Mouse (Mus musculus) kidney, embryonic 15.5 days (tissue): Measurements from ENCODE around the gene Adra2b. TPM values are rescaled to one million over a fixed set of nuclear protein-coding genes. Genes with fewer than 3 reads are reported as not detected.

Source experiments
- ATAC-seq: fragments of 200-750 bp; cut with Nextera tagmentation; replicated peaks from 2 replicates; pipeline ENCODE4 v1.8.0; 2017; ENCODE audit warnings: moderate TSS enrichment; ENCODE audit not compliant: low FRiP score
- H3K27ac ChIP-seq: fragments of 300-500 bp; sonication (generic); 2 replicates; pipeline ENCODE4 v1.5.1; 2015; ENCODE audit warnings: mild to moderate bottlenecking, inconsistent platforms
- H3K27me3 ChIP-seq: fragments of 300-500 bp; sonication (generic); 2 replicates; pipeline ENCODE4 v1.6.1; 2015; ENCODE audit warnings: inconsistent platforms
- H3K36me3 ChIP-seq: fragments of 300-500 bp; sonication (generic); 2 replicates; pipeline ENCODE4 v1.6.1; 2015; ENCODE audit warnings: inconsistent platforms
- H3K4me1 ChIP-seq: fragments of 300-500 bp; sonication (generic); 2 replicates; pipeline ENCODE4 v1.6.1; 2015; ENCODE audit warnings: inconsistent platforms
- H3K4me2 ChIP-seq: fragments of 300-500 bp; sonication (generic); 2 replicates; pipeline ENCODE4 v1.6.1; 2015; ENCODE audit warnings: moderate library complexity, mild to moderate bottlenecking, inconsistent platforms
- H3K4me3 ChIP-seq: fragments of 300-500 bp; sonication (generic); replicated peaks from 2 replicates; pipeline ENCODE4 v1.5.1; 2015; ENCODE audit warnings: mild to moderate bottlenecking, inconsistent platforms
- H3K9ac ChIP-seq: fragments of 300-500 bp; sonication (generic); 2 replicates; pipeline ENCODE4 v1.6.1; 2015; ENCODE audit warnings: mild to moderate bottlenecking, inconsistent platforms
- H3K9me3 ChIP-seq: fragments of 300-500 bp; sonication (generic); replicated peaks from 2 replicates; pipeline ENCODE4 v1.6.1; 2016; ENCODE audit warnings: inconsistent platforms
- WGBS: fragments of 180-500 bp; shearing (Covaris S2); methylation state at CpG from one replicate; pipeline ENCODE4 v1.1.7; 2015; ENCODE audit warnings: mixed read lengths; 5-methylcytosine and 5-hydroxymethylcytosine counted together
- polyA plus RNA-seq: library from polyadenylated mRNA; unstranded; fragments of >200 nt; fragmentation: Nextera tagmentation; extraction: Ambion mirVana; gene quantifications from 2 replicates; pipeline ENCODE4 v1.2.1, GENCODE M21; 2015

Adra2b gene
- polyA plus RNA-seq, 1 experiment from 2014 or later, result 5.1 TPM

- no peak for ATAC-seq
- no peaks in the 10 kb centered on the region for H3K27me3 ChIP-seq
- H3K27ac ChIP-seq, result no peak overlapping the region
- H3K4me3 ChIP-seq, result no peak overlapping the region
- H3K9me3 ChIP-seq, result no peaks in the 10 kb centered on the region
- 67% methylated on average over 5 of the region's 5 CpGs for WGBS
- no peaks in the 10 kb centered on the region for H3K36me3 ChIP-seq
- no peak overlapping the region for H3K9ac ChIP-seq
- H3K4me2 ChIP-seq, result no peak overlapping the region
- peaks cover 2% of the 10 kb centered on the region; the same call in 1 of the 2 replicates for H3K4me1 ChIP-seq
These were observed 31.7 kb downstream of the Adra2b start for GRCm38 (mm10) chr2:127394606-127395161.

DNA sequence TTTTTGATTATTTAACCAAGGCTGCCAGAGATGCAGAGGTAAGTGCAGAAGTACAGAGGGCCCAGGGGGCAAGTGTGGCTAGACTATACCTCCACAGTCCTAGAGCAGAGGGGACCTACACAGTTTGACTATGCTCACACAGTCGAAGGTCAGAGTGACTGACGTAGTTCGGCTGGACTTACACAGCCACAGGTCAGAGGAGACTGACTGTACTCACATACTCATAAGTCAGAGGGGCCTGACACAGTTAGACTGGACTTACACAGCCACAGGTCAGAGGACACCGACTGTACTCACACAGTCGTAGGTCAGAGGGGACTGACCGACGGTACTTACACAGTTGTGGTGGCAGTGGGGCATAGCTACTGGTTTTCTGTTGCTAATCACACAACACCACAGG lies 35.7 kb downstream of the Adra2b start:
- no peak overlapping the region for H3K4me3 ChIP-seq
- H3K9ac ChIP-seq, result no peak overlapping the region
- no peak overlapping the region for H3K27ac ChIP-seq
- no peak overlapping the region for H3K4me2 ChIP-seq
- no peaks in the 10 kb centered on the region for H3K27me3 ChIP-seq
- no peaks in the 10 kb centered on the region for H3K9me3 ChIP-seq
- WGBS, result 73% methylated on average over 7 of the region's 7 CpGs
- no peak for ATAC-seq
- no peaks in the 10 kb centered on the region for H3K36me3 ChIP-seq
- peaks cover 2% of the 10 kb centered on the region; the same call in 1 of the 2 replicates for H3K4me1 ChIP-seq

GRCm38 (mm10) chr2:127411126-127411525 lies 48.1 kb downstream of the Adra2b start:
- Histone ChIP-seq H3K36me3 (no peaks in the 10 kb centered on the region), H3K4me1 (0 out of 2 replicates have a peak, but pooled peaks cover 5% of the 10 kb centered on the region), H3K9me3 (no peaks in the 10 kb centered on the region), H3K27me3 (no peaks in the 10 kb centered on the region), H3K9ac (no peak overlapping the region), H3K4me2 (no peak overlapping the region), H3K4me3 (no peak overlapping the region), H3K27ac (no peak overlapping the region)
- WGBS, result 68% methylated on average over 6 of the region's 6 CpGs
- ATAC-seq, result no peak

DNA sequence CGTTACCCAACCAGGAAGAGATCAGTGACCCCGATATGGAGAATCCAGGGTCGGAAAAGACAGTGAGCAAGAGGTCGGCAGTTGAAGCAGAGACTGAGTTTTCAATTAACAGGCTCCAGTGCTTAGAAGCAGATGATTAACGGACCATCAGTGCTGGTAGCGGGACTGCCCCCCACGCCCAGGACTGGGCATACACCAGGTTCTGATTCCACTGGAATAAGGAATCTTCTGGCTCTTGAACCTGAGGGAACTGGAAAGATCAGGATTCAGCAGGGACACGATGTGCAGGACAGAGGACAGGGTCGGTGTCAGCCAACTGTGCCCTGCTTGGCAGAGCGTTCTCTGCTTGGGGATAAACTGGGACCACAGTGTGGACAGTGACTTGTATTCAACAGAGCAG lies 52.8 kb downstream of the Adra2b start:
- Histone ChIP-seq H3K4me2 (no peak overlapping the region), H3K36me3 (no peaks in the 10 kb centered on the region), H3K9ac (no peak overlapping the region), H3K9me3 (no peaks in the 10 kb centered on the region), H3K27me3 (no peaks in the 10 kb centered on the region), H3K4me1 (0 out of 2 replicates have a peak, but pooled peaks cover 5% of the 10 kb centered on the region), H3K27ac (peak overlapping the region; percentile 62), H3K4me3 (no peak overlapping the region)
- ATAC-seq, result peak; percentile 74
- 41% methylated on average over 10 of the region's 10 CpGs for WGBS

GRCm38 (mm10) chr2:127416706-127417105 lies 53.7 kb downstream of the Adra2b start:
- H3K4me1 ChIP-seq, result 0 out of 2 replicates have a peak, but pooled peaks cover 5% of the 10 kb centered on the region
- no peak for ATAC-seq
- H3K9ac ChIP-seq, result no peak overlapping the region
- H3K36me3 ChIP-seq, result no peaks in the 10 kb centered on the region
- 36% methylated on average over 3 of the region's 3 CpGs for WGBS
- H3K27me3 ChIP-seq, result no peaks in the 10 kb centered on the region
- no peak overlapping the region for H3K4me3 ChIP-seq
- peak overlapping the region; percentile 62; the same call in 1 of the 2 replicates for H3K27ac ChIP-seq
- H3K9me3 ChIP-seq, result no peaks in the 10 kb centered on the region
- no peak overlapping the region for H3K4me2 ChIP-seq

Other genes with a start within 250 kb of the Adra2b start
- 90.2 and 90.5 TPM in 2 replicates for gene Ncaph, start 229.3 kb upstream of the Adra2b start, polyA plus RNA-seq
- 22.5 and 25.0 TPM in 2 replicates for gene Itpripl1, start 219.8 kb upstream of the Adra2b start, polyA plus RNA-seq
- 2.0 and 2.7 TPM in 2 replicates for gene 1810024B03Rik, start 154.9 kb upstream of the Adra2b start, polyA plus RNA-seq
- gene Snrnp200, start 154.8 kb upstream of the Adra2b start, polyA plus RNA-seq, result 53.7 and 64.1 TPM in 2 replicates
- gene Ciao1, start 115.4 kb upstream of the Adra2b start, polyA plus RNA-seq, result 66.8 and 70.8 TPM in 2 replicates
- 29.0 and 29.3 TPM in 2 replicates for gene Tmem127, start 115.3 kb upstream of the Adra2b start, polyA plus RNA-seq
- gene Stard7, start 93.0 kb upstream of the Adra2b start, polyA plus RNA-seq, result 76.7 and 78.0 TPM in 2 replicates
- 8.8 and 9.0 TPM in 2 replicates for gene Dusp2, start 27.0 kb upstream of the Adra2b start, polyA plus RNA-seq
- gene Astl, start 24.6 kb upstream of the Adra2b start, polyA plus RNA-seq, result not detected in 2 replicates
- 0.30 TPM in 2 replicates for gene Gpat2, start 62.0 kb downstream of the Adra2b start, polyA plus RNA-seq
- gene Fahd2a, start 81.4 kb downstream of the Adra2b start, polyA plus RNA-seq, result 26.7 and 34.9 TPM in 2 replicates
- 3.5 and 4.0 TPM in 2 replicates for gene Kcnip3, start 158.9 kb downstream of the Adra2b start, polyA plus RNA-seq
- 2.0 and 2.2 TPM in 2 replicates for gene Prom2, start 178.3 kb downstream of the Adra2b start, polyA plus RNA-seq
- 4.5 and 5.1 TPM in 2 replicates for gene Zfp661, start 223.9 kb downstream of the Adra2b start, polyA plus RNA-seq
- gene Mrps5, start 224.0 kb downstream of the Adra2b start, polyA plus RNA-seq, result 150 and 161 TPM in 2 replicates